Mouse (Mus musculus) lung, adult 10 weeks (tissue): ENCODE measurements around the gene Med13. TPM values are rescaled to one million over a fixed set of nuclear protein-coding genes. Genes with fewer than 3 reads are reported as not detected.

ENCODE experiments used
- polyA plus RNA-seq: library from polyadenylated mRNA; stranded (reverse); fragments of 350-450 nt; fragmentation: Illumina TruSeq; extraction: RNeasy Lipid Tissue Mini Kit (QIAGEN cat#74804); gene quantifications from one replicate; pipeline ENCODE4 v1.2.3, GENCODE M21; 2014; ENCODE audit warnings: low read depth, low replicate concordance; ENCODE audit not compliant: insufficient read depth

Med13 gene
- polyA plus RNA-seq = 6.5 TPM

DNA sequence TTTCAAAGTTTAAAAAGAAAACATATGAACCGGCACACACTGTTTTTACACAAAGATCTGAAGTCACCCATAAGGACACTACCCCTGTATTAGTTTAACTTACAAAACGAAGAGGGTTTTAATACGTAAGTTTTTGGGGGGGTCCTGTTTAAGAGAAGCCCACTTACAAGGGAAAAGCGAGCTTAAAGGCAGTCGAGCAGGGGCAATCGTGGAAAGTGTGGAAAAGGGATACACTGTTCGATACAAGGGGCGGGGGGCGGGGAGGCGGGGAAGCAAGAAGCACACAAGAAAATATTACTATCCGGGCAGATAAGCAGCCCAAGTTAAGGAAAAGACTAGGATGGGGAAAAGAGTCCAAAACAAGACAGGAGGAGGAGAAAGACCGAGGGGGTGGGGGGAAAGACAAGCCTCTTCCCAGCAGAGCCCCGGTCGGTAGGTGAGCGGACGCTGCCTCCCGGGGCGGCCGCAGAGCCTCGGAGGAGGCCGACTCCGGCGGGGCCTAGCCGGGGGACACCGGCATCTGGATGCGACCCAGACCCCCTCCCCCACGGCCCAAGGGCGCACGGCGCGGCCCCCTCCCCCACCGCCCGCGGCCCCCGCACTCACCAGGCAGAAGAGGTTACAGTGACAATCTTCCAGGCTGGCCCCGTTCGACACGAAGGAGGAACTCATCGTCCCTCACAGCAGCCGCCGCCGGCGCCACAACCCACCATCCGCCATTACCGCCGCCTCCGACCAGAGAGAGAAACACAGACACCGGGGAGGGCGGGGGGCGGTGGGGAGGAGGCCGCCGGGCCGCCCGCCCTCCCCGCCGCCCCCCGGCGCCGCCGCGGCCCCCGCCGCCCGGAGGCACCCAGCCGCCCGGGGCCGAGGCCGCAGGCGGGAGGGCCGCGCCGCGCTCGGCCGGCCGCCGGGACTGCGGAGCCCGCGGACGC lies at the start of gene Med13:
TSS of gene Med13 (minus strand) at position 749 of the 935 bp plus-strand sequence.

DNA sequence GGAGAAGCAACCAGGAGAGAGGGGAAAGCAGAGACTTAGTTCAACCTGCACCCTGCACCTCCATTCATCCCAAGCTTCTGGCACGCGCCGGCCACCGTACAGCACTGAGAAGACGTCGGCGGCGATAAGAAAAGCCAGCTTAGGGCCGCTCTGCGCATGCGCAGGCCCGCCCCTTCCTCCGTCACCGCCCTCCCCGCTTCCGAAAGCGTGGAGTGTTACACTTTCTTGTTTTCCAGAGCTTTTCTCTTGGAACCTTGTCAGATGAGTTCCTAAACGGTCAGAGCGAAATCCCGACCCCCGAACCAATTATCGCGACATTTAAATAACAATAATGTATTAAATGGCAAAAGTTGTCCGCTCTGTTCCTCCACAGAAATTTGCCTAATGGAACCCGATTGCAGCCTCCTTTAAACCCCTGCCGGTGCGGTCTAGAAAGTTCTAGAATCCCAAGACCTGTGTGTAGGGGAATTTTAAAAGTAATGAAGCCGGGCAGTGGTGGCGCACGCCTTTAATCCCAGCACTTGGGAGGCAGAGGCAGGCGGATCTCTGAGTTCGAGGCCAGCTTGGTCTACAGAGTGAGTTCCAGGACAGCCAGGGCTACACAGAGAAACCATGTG lies 99.8 kb downstream of the Med13 start, which contains the start of gene Ints2:
TSS of gene Ints2 (minus strand) at position 116 of the 617 bp plus-strand sequence.

Other genes starting within 250 kb of the Med13 start
- 0.17 TPM for gene Brip1, start 156.4 kb downstream of the Med13 start, polyA plus RNA-seq
- 2.0 TPM for gene Ints2, start 100.0 kb downstream of the Med13 start, polyA plus RNA-seq
- 16.4 TPM for gene Rnft1, start 127.1 kb upstream of the Med13 start, polyA plus RNA-seq
- gene Rps6kb1, start 187.2 kb upstream of the Med13 start, polyA plus RNA-seq = 9.7 TPM
- gene Tubd1, start 187.4 kb upstream of the Med13 start, polyA plus RNA-seq = 5.3 TPM